Mouse (Mus musculus) T-helper 2 cell (primary cell): ENCODE measurements around the gene Tex14.

ENCODE experiments used
- in situ Hi-C: fragments of 300-600 bp; cut with MboI, MseI; formaldehyde crosslinking; loops from one replicate; pipeline ENCODE4 v1.15.1; 2025; ENCODE audit warnings: high pct_unique_total_duplicates

Gene Tex14

DNA sequence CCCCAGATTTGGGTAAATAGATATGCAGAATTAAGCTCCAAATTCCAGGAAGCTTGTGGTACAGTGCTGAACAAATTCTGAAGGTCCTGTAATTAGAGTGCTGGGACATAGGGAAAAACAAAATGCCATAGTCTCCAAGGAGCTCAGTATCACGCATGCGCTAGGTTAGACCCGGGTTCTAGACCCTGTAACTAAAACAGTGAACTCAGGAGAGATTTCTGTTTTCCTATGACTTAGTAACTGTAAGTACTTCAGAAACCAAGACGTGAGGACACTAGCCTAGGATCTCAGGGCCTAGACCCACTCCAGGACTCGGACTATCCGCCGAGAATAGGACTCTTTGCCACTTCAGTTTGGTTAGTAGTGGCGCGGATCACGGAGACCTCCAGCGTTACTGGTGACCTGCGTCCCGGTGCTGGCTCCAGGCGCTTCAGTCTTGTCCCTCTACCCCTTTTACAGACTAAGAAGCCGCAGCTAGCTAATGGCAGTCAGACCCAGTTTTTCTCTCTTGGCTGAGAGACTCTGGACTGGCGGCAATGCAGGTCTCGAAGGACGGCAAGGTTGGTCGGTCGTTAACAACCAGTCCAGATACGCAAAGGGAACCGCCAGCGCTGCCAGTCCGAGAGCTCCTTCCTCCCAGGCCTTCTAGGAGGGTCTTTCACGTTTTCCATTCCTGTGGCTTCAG, 186.1 kb downstream of the Tex14 start:
- in situ Hi-C loops, result no loop called here

DNA sequence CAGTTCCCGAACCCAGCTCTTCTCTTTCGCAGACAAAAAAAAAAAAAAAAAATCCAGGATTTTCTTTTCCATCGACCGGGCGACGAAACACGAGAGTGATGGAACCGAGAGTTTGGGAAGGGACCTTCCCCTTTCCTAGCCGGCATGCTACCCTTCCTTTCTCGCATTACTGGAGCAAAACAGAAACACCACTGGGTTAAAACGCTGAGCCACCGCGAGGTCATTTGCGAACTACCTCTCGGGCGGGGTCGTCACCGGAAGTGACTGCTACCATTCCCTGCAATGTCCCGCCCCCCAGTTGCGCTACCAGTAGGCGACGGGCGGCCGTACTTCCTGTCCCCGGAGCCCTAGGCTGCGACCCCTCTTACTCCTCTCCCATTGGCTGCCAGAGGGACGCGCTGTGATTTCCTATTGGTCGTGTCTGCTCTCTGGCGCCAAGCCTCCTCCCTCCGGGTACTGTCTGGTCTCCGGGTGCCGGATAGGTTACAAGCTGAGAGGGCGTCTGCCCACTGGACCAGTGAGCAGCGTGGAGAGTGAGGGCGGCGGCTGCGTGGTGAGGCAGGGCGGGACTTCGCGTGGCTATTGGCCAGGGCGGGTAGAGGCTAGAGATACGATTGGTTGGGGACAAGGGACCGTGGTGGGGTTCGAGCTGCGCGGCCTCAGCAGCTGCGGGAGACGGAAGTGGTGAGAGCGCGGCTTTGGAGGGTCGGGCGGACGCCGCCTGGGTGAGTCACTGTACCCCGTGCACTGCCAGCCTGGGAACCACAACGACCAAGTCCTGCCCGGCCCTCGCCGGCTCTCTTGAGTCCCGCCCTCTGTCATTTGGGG, 186.9 kb downstream of the Tex14 start, which contains the start of gene Mtmr4:
Gene Mtmr4 (plus strand): TSS at position 637 of the 828 bp plus-strand sequence.
- in situ Hi-C loops, result no loop called here

DNA sequence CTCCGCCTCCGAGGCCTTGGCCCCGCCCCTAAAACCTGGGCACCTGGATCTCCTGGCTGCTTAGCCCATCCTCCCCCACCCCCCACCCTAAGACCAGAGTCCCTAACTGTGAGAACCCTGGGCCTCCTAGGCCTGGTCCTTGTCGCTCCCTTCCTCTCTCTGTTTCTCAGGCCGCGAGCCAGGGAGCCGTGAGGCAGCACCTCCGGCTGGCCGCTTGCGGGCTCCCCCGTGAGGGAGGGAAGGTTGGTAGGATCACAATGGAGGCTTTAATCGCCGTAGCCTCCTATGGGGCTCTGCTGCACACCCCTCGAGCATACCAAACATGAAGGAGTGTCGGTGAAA, 187.5 kb downstream of the Tex14 start:
- in situ Hi-C loops, result no loop called here

DNA sequence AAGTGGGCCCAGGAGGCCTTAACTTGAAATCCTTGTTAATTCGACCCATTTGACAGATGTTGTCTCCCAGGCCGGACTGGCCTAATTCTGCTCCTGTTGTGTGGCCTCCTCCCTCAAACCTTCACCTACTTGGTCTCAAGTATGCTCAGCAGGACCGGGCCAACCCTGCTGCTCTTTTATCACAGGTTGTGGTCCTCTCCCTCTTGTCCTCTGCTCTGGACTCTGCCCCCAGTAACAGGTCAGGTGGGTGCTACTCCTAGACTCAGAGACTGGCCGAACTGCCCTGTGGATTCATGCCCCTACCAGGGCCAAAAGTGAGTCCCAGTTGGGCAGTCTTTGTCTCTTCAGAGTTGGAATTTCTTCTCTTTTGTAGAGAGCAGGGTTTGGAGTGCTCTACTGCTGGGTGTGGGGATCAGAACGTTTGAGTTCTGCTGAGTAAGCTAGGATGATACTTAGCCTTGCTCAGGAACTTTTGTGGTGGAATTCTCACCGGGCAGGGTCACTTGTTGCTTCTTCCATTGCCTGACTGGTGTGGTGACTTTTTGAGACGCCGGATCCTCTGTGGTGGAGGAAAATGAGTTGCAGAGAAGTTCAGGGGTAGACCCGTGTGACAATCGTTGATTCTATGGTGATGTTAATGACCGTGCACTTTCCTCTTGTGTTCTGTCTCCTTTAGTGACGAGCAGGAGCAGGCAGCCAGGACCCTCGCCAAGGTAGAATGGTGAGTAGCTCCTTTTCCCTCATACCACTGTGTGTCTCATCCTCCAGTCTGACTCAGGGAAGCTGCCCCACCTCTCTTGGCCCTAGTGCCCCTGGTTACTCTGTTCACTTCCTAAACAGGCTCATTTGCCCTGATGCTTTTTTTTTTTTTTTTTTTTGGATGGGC, 188.1 kb downstream of the Tex14 start:
- in situ Hi-C loops, result no loop called here

DNA sequence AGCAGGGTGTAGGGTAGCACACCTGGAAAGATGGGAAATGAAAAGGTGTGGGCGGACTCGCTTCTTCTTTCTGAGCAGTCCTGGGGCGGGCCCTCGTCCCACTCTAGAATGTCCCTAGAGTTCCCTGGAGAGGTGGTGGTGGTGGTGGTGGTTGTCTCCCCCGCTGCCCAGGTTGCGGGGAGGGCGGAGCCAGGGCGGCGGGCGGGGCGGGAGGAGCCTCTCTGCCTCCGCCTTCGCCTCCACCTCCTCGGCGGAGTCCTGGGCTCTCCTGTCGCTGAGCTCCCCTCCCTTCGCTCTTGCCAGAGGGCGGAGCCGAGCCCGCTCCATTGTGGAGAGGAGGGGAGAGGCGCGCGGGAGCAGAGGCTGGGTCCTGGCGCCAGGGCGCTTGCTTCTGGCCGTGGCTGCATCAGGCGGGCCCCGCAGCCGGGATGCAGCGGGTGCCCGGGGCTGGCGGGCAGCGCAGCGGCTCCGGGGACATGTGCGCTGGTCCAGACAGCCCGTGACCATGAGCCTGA, 190.5 kb downstream of the Tex14 start:
- in situ Hi-C loops, result no loop called here

DNA sequence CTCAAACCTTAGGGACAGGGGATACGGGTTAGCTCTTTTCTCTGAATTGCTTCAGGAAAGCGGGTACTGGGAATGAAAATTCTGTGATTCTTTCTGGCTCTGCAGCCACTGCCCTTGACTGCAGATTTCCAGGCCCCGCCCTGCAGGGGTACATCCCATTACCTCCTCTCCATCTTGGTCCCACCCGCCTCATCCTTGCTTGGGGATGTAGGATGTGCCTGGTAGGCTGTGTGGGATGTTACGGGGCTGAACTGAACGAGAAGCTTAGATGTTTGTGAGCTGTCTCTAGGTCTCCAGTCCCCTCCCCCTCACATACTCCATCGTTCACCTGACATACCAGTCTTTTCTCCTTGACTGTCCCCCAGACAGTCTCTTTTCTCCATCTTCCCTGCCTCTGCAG, 191.1 kb downstream of the Tex14 start:
- in situ Hi-C loops, result no loop called here

DNA sequence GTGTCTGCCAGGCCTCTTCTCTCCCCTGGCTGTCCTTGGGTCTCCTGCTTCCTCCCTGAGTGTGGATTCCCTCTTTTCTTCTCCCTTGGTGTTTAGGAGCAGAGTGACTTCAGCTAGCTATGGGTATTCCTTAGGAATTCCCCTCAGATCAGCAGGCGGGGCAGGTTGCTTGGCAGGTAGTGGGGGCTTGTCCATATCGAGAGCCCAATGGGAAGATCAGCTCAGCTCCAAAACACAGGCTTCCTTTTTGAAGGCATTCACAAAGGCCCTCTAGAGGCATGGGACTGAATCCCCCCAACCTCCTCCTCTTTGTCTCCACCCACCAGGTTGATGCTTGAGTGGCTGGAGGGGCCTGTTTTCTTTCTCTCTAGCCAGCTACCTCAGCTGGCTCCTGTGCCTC, 191.6 kb downstream of the Tex14 start:
- in situ Hi-C loops, result no loop called here

DNA sequence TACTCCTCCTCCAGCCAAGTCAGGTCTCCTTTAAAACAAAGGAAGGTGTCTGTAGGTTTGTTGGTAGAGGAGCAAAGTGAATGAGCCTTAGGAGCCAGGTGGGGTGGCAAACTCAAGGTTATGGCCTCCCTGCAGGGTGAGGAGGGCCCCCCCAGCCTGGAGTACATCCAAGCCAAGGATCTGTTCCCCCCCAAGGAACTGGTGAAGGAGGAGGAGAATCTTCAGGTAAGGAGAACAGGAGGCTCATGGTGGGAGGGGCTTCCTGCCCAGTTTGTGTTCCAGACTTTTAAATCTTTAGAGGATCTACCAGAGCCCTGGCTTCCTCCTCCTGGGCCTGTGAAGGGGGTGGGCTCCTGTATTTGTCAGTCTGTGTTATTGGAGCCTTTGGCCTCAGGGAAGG, 192.2 kb downstream of the Tex14 start:
- in situ Hi-C loops, result no loop called here

DNA sequence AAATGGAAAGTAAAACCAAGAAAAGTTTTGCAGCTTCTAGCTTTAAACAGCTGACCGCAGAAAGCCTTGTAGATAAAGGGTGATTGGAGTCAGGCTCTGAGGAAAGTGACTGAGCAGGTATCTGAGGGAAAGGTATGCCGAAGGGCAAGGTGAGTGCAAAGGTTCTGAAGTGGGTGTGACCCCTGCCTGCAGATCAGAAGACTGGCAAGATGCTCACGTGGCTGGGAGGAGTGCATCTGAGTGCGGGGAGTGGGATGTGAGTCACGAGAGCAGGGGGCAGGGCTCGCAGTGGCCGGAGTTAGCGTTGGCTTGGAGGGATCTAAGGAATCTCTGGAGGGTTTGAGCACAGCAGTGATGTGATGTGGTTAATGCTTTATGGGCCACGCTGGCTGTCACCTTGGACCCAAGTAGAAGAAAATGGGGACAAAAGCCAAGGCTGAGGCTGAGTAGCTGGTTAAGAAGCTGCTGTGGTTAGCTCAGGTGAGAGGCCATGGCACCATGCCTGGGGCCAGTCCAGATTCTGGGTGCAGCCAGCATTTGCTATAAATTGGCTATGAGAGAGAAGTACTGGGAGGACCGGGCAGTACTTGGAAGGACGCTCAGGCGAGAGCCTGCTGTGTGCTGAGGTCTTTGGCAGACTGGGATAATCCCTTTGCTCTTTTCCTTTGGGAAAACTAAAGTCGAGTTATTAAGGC, 194.7 kb downstream of the Tex14 start:
- in situ Hi-C loops, result no loop called here

DNA sequence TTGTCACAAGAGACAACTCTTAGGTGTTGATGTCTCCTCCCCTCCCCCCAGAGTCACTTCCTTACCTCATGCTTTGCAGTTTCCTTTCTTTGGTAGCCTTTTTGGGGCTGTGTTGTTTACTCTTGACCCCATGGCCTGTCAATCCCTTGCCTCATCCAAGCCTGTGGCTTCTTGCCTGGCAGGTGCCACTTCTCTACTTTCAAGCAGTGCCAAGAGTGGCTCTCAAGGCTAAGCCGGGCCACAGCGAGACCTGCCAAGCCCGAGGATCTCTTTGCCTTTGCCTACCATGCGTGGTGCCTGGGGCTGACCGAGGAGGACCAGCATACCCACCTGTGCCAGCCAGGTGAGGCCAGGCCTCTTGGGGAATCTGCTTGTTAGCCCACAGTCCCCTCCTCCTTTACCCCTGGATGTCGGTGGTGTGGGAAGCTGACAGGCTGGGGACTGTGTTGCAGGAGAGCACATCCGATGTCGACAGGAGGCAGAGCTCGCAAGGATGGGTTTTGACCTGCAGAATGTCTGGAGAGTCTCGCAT, 195.5 kb downstream of the Tex14 start:
- in situ Hi-C loops, result no loop called here

DNA sequence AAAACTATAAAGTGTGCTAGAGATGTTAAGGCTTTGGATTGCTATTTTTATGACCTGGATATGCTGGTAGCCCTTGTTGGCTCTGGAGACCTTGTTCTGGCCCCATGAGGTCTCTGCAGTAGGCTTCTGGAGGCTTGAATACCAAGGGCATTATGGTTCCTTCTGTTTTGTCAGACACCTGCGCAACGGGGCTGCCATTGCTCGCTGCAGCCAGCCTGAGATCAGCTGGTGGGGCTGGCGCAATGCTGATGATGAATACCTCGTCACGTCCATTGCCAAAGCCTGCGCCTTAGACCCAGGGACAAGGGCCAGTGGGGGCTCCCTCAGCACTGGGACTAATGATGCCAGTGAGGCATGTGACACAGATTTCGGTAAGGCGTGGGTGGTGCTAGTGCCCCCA, 197.4 kb downstream of the Tex14 start:
- in situ Hi-C loops, result no loop called here

DNA sequence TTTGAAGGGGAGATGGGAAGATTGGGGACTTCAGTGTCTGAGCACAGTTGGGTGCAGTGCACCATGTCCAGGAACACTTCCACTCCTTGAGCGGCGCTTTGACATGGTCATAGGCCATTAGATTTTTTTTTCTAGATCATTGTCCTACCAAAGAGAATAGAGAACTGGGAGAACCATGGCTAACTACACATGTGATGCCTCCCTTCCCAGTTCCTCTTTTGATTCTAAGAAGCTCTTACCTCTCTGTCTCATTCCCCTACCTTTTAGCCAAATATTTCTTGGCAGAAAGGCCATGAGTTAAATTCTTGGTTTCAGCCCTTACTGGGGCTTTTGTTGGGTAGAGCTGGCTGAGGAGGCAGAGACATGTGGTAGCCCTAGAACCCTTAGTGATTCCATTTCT, 198.7 kb downstream of the Tex14 start:
- in situ Hi-C loops, result no loop called here
